Mouse (Mus musculus) olfactory bulb, adult 2 months (tissue): ENCODE measurements around the gene 6330409D20Rik.

Experiments used
- CTCF ChIP-seq: fragments of 200-500 bp; IDR thresholded peaks from 2 replicates; pipeline ENCODE4 v1.5.1; 2012; ENCODE audit warnings: low read depth, mild to moderate bottlenecking, low read length, moderate library complexity; ENCODE audit not compliant: insufficient read depth
- POLR2A ChIP-seq: fragments of 200-500 bp; IDR thresholded peaks from 2 replicates; pipeline ENCODE4 v1.6.1; 2012; ENCODE audit warnings: mild to moderate bottlenecking, low read depth, low read length, moderate library complexity; ENCODE audit not compliant: insufficient read depth

- TF ChIP-seq POLR2A: no peak
- no peak for TF ChIP-seq CTCF
These were observed 28.3 kb downstream of the 6330409D20Rik start for GRCm38 (mm10) chr2:32712586-32712933.
